Mouse (Mus musculus): ENCODE data around the gene 4930578G10Rik. TPM values are rescaled to one million over a fixed set of nuclear protein-coding genes. Genes with fewer than 3 reads are reported as not detected.

Gene 4930578G10Rik
- polyA plus RNA-seq, 1 experiment: not detected

GRCm38 (mm10) chr4:42868193-42868592 lies 132.8 kb downstream of the 4930578G10Rik start:
- H3K27ac ChIP-seq (ENCODE audit: control insufficient read depth, insufficient read depth, low read length): no peak overlapping the region
- no peak for TF ChIP-seq POLR2A (IDR thresholded peaks at IDR 0.05; ENCODE audit: control insufficient read depth, extremely low read depth, insufficient read depth, low read length, poor library complexity)
- no peak for TF ChIP-seq CTCF (IDR thresholded peaks at IDR 0.05; ENCODE audit: borderline replicate concordance, control insufficient read depth, extremely low read depth, insufficient read depth, low read length, poor library complexity)
- no peak for DNase-seq
- H3K27me3 ChIP-seq (ENCODE audit: control insufficient read depth, insufficient read depth, low read length): no peaks in the 10 kb centered on the region
- no peak overlapping the region for H3K4me3 ChIP-seq (ENCODE audit: control insufficient read depth, insufficient read depth, low read length)
- peaks cover 7% of the 10 kb centered on the region for H3K4me1 ChIP-seq (replicated peaks; ENCODE audit: control insufficient read depth, insufficient read depth, low read length)
- 93% methylated on average over 5 of the region's 5 CpGs for WGBS
- no peaks in the 10 kb centered on the region for H3K36me3 ChIP-seq (ENCODE audit: control insufficient read depth, insufficient read depth, low read length)

DNA sequence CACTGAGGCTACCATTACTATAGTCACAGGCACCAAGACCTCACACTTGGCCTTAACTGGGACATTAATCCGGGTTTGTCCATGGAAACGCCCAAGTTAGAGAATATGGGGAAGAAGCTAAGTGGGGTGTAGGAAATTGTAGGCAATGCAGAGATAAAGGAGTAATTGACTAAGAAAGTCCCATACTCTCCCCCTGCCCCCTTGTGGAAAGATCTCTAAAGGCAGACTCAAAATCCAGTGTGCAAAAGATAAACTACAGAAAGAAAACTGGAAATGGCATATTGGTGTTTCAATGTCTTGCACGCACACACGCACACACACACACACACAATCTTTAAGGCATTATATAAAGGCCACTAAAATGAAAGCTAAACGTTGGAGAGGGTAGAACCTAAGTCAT lies 135.4 kb downstream of the 4930578G10Rik start:
- H3K4me1 ChIP-seq (replicated peaks; ENCODE audit: control insufficient read depth, insufficient read depth, low read length): peaks cover 7% of the 10 kb centered on the region
- WGBS: 82% methylated on average over 5 of the region's 5 CpGs
- no peak for DNase-seq
- TF ChIP-seq CTCF (IDR thresholded peaks at IDR 0.05; ENCODE audit: borderline replicate concordance, control insufficient read depth, extremely low read depth, insufficient read depth, low read length, poor library complexity) (no peak), POLR2A (IDR thresholded peaks at IDR 0.05; ENCODE audit: control insufficient read depth, extremely low read depth, insufficient read depth, low read length, poor library complexity) (no peak)
- no peak overlapping the region for H3K27ac ChIP-seq (ENCODE audit: control insufficient read depth, insufficient read depth, low read length)
- no peaks in the 10 kb centered on the region for H3K27me3 ChIP-seq (ENCODE audit: control insufficient read depth, insufficient read depth, low read length)
- H3K4me3 ChIP-seq (ENCODE audit: control insufficient read depth, insufficient read depth, low read length): no peak overlapping the region
- H3K36me3 ChIP-seq (ENCODE audit: control insufficient read depth, insufficient read depth, low read length): no peaks in the 10 kb centered on the region

GRCm38 (mm10) chr4:42872151-42872550 lies 136.8 kb downstream of the 4930578G10Rik start:
- DNase-seq: no peak
- Histone ChIP-seq H3K36me3 (ENCODE audit: control insufficient read depth, insufficient read depth, low read length) (no peaks in the 10 kb centered on the region), H3K4me1 (replicated peaks; ENCODE audit: control insufficient read depth, insufficient read depth, low read length) (no peaks in the 10 kb centered on the region), H3K27me3 (ENCODE audit: control insufficient read depth, insufficient read depth, low read length) (no peaks in the 10 kb centered on the region), H3K27ac (ENCODE audit: control insufficient read depth, insufficient read depth, low read length) (no peak overlapping the region), H3K4me3 (ENCODE audit: control insufficient read depth, insufficient read depth, low read length) (no peak overlapping the region)
- TF ChIP-seq POLR2A (IDR thresholded peaks at IDR 0.05; ENCODE audit: control insufficient read depth, extremely low read depth, insufficient read depth, low read length, poor library complexity) (no peak), CTCF (IDR thresholded peaks at IDR 0.05; ENCODE audit: borderline replicate concordance, control insufficient read depth, extremely low read depth, insufficient read depth, low read length, poor library complexity) (no peak)
- 95% methylated on average over 7 of the region's 7 CpGs for WGBS

DNA sequence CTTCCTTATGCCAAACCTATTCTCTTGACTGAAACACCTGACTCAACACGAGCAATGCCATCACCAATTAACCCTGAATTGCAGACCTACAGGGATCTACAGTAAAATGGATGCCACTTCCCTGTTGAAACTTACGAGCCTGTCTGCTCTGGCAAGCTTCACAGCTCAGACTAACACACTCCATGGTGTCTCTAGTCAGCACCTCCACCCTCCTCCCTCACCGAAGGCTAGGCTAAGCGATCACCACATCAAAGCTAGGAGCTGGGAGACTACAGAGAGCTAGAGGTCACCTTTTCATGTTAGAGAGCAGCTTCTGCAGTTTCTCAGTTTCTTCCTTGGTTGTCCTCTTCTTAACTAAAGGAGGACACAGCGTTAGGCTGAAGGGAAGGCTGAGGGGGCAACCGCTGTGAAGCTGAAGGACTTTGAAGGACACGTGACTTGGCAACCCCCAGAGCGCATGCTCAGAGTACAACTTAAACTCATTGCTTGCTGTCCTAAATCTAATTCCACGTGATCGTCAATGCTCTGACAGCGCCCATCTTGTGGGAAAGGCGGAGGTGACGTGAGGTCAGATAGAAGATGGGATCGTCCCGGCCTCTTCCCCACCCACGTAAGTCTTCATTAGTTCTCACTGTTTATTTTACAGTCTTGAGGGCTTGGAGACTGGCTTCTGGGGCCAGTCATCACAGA lies 137.5 kb downstream of the 4930578G10Rik start:
- no peaks in the 10 kb centered on the region for H3K4me1 ChIP-seq (replicated peaks; ENCODE audit: control insufficient read depth, insufficient read depth, low read length)
- no peak for DNase-seq
- TF ChIP-seq POLR2A (IDR thresholded peaks at IDR 0.05; ENCODE audit: control insufficient read depth, extremely low read depth, insufficient read depth, low read length, poor library complexity) (no peak), CTCF (IDR thresholded peaks at IDR 0.05; ENCODE audit: borderline replicate concordance, control insufficient read depth, extremely low read depth, insufficient read depth, low read length, poor library complexity) (no peak)
- H3K27me3 ChIP-seq (ENCODE audit: control insufficient read depth, insufficient read depth, low read length): no peaks in the 10 kb centered on the region
- no peak overlapping the region for H3K27ac ChIP-seq (ENCODE audit: control insufficient read depth, insufficient read depth, low read length)
- H3K36me3 ChIP-seq (ENCODE audit: control insufficient read depth, insufficient read depth, low read length): no peaks in the 10 kb centered on the region
- 77% methylated on average over 16 of the region's 16 CpGs for WGBS
- no peak overlapping the region for H3K4me3 ChIP-seq (ENCODE audit: control insufficient read depth, insufficient read depth, low read length)

DNA sequence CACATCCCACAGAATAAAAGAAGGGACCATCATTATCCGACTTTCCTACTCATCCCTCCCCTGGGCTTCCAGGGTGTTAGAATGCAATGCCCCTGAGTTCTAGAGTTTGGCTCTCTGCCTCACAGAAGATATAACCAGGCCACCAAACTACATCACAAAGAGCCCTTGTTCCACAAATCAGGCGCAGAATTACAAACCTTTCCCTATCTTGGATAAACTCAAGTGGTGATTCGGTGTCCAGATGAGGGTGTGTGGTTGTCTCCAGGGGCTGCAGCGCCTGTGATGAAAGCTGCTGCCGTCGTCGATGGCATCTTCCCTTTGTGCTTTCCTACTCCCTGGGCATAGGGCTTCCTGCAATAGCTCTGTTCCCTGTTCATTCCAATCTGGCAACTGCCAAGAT lies 138.8 kb downstream of the 4930578G10Rik start, which contains the start of gene Fam205c:
TSS of gene Fam205c (minus strand) at position 101 of the 400 bp plus-strand sequence.
- Histone ChIP-seq H3K4me1 (replicated peaks; ENCODE audit: control insufficient read depth, insufficient read depth, low read length) (no peaks in the 10 kb centered on the region), H3K4me3 (ENCODE audit: control insufficient read depth, insufficient read depth, low read length) (no peak within 1 kb of the TSS), H3K27me3 (ENCODE audit: control insufficient read depth, insufficient read depth, low read length) (no peaks in the 10 kb centered on the region), H3K27ac (ENCODE audit: control insufficient read depth, insufficient read depth, low read length) (no peak within 1 kb of the TSS), H3K36me3 (ENCODE audit: control insufficient read depth, insufficient read depth, low read length) (no peaks in the 10 kb centered on the region)
- DNase-seq: no peak
- 92% methylated on average over 7 of the region's 7 CpGs for WGBS
- TF ChIP-seq POLR2A (IDR thresholded peaks at IDR 0.05; ENCODE audit: control insufficient read depth, extremely low read depth, insufficient read depth, low read length, poor library complexity) (no peak), CTCF (IDR thresholded peaks at IDR 0.05; ENCODE audit: borderline replicate concordance, control insufficient read depth, extremely low read depth, insufficient read depth, low read length, poor library complexity) (no peak)

DNA sequence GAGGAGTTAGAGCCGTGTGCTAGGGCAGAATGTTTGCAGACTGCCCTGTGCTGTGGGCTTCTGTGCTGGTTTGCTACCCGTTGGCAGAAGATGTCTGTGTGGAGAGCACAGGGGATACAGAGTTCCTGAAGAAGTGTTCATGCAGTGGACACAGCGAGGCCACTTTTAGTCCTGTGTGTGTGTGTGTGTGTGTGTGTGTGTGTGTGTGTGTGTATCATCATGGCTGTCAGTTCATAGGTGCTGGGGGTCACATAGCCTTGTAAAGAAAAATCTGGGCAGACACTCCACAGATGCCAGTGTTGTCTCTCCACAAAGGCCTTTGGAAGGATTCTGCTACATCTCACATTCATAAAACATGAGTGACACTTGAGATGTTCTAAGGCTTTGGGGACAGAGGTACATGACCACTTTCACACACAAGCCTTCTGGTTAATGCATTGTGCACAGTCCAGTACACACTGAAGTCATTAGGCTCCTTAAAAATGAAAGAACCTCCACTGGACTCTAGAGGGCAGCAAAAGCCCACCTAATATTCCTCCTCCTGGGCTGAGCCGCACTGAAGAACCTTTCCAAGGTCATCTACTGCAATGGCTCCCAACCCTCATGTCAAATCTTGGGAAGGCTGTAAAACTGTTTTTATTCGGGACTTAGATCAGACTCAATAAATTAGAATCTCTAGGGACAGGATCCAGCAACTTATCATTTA lies 141.4 kb downstream of the 4930578G10Rik start:
- Histone ChIP-seq H3K36me3 (ENCODE audit: control insufficient read depth, insufficient read depth, low read length) (no peaks in the 10 kb centered on the region), H3K27me3 (ENCODE audit: control insufficient read depth, insufficient read depth, low read length) (no peaks in the 10 kb centered on the region), H3K4me3 (ENCODE audit: control insufficient read depth, insufficient read depth, low read length) (no peak overlapping the region), H3K27ac (ENCODE audit: control insufficient read depth, insufficient read depth, low read length) (no peak overlapping the region), H3K4me1 (replicated peaks; ENCODE audit: control insufficient read depth, insufficient read depth, low read length) (no peaks in the 10 kb centered on the region)
- no peak for TF ChIP-seq CTCF (IDR thresholded peaks at IDR 0.05; ENCODE audit: borderline replicate concordance, control insufficient read depth, extremely low read depth, insufficient read depth, low read length, poor library complexity)
- TF ChIP-seq POLR2A (IDR thresholded peaks at IDR 0.05; ENCODE audit: control insufficient read depth, extremely low read depth, insufficient read depth, low read length, poor library complexity): no peak
- WGBS: 47% methylated on average over 5 of the region's 5 CpGs
- DNase-seq: peak; percentile 21
